ENCODE assay signal across 24 mouse cellular contexts in genomic region chr3:138051431-138051830, GRCm38 (mm10). TPM values are rescaled to one million over a fixed set of nuclear protein-coding genes. Genes with fewer than 3 reads are reported as not detected.
DNase-seq lines count a peak whose midpoint lies in the region; ATAC-seq lines count a peak whose summit lies in the region.
"Had no signal": no experiment of that assay in that cellular context is flagged by ENCODE, and none has a peak within 500 bp of the region (broad histone marks: within the 10 kb centered on the region; RNA-seq: fewer than 3 reads in every experiment).

No protein-coding gene starts in this region.

- no peaks in the 10 kb centered on the region for H3K36me3 ChIP-seq in heart, embryonic 10.5 days
- H3K36me3 ChIP-seq in hindbrain, embryonic 11.5 days (ENCODE audit: control insufficient read depth, insufficient read depth, low read length), result no peaks in the 10 kb centered on the region
- H3K36me3 ChIP-seq in forebrain, embryonic 13.5 days (ENCODE audit: poor library complexity, severe bottlenecking), result no peaks in the 10 kb centered on the region
- H3K36me3 ChIP-seq: embryonic facial prominence, embryonic 10.5 days; embryonic facial prominence, embryonic 12.5 days had no signal

- H3K27ac ChIP-seq in heart, embryonic 10.5 days, result 0 out of 2 replicates have a peak overlapping the region, but pooled peaks have one; percentile 19
- H3K27ac ChIP-seq in hindbrain, embryonic 11.5 days (ENCODE audit: low read depth, low read length), result no peak overlapping the region
- H3K27ac ChIP-seq in forebrain, embryonic 13.5 days, result no peak overlapping the region
- H3K27ac ChIP-seq: embryonic facial prominence, embryonic 10.5 days; embryonic facial prominence, embryonic 12.5 days had no signal

- WGBS in heart, embryonic 10.5 days, result 73% methylated on average over 3 of the region's 3 CpGs
- 75% methylated on average over 3 of the region's 3 CpGs for WGBS in hindbrain, embryonic 11.5 days
- WGBS in forebrain, embryonic 13.5 days, result 79% methylated on average over 3 of the region's 3 CpGs

- H3K4me3 ChIP-seq in heart, embryonic 10.5 days, result no peak overlapping the region
- H3K4me3 ChIP-seq in hindbrain, embryonic 11.5 days (ENCODE audit: low read depth, low read length), result no peak overlapping the region
- no peak overlapping the region for H3K4me3 ChIP-seq in forebrain, embryonic 13.5 days
- H3K4me3 ChIP-seq: embryonic facial prominence, embryonic 10.5 days; embryonic facial prominence, embryonic 12.5 days had no signal

- no peaks in the 10 kb centered on the region for H3K9me3 ChIP-seq in heart, embryonic 10.5 days
- H3K9me3 ChIP-seq in hindbrain, embryonic 11.5 days (ENCODE audit: control insufficient read depth, low read length), result no peaks in the 10 kb centered on the region
- no peaks in the 10 kb centered on the region for H3K9me3 ChIP-seq in forebrain, embryonic 13.5 days (replicated peaks)
- H3K9me3 ChIP-seq: embryonic facial prominence, embryonic 10.5 days; embryonic facial prominence, embryonic 12.5 days had no signal

- no peak for ATAC-seq in hindbrain, embryonic 11.5 days (ENCODE audit: low FRiP score)
- no peak for ATAC-seq in forebrain, embryonic 13.5 days
- ATAC-seq: activated CD4-positive, CD25-positive, alpha-beta regulatory T cell, adult 4 months; forebrain, embryonic 14.5 days; forebrain, embryonic 16.5 days; Patski had no signal

- H3K4me1 ChIP-seq in heart, embryonic 10.5 days, result peaks cover 25% of the 10 kb centered on the region
- no peaks in the 10 kb centered on the region for H3K4me1 ChIP-seq in hindbrain, embryonic 11.5 days (replicated peaks; ENCODE audit: control insufficient read depth, insufficient read depth, low read length)
- H3K4me1 ChIP-seq in forebrain, embryonic 13.5 days, result no peaks in the 10 kb centered on the region

- no peak overlapping the region for H3K9ac ChIP-seq in hindbrain, embryonic 11.5 days (ENCODE audit: low read depth, low read length)
- H3K9ac ChIP-seq in forebrain, embryonic 13.5 days, result no peak overlapping the region
- H3K9ac ChIP-seq: embryonic facial prominence, embryonic 12.5 days had no signal

- H3K27me3 ChIP-seq in heart, embryonic 10.5 days (ENCODE audit: insufficient read depth, poor library complexity, severe bottlenecking), result no peaks in the 10 kb centered on the region
- H3K27me3 ChIP-seq in hindbrain, embryonic 11.5 days (ENCODE audit: control insufficient read depth, insufficient read depth, low read length), result no peaks in the 10 kb centered on the region
- H3K27me3 ChIP-seq in forebrain, embryonic 13.5 days, result no peaks in the 10 kb centered on the region
- H3K27me3 ChIP-seq: embryonic facial prominence, embryonic 12.5 days; Patski had no signal

- no peak for DNase-seq in heart, embryonic 10.5 days (ENCODE audit: low spot score)
- DNase-seq in heart, adult 8-10 months (ENCODE audit: low spot score), result no peak
- peak; percentile 49 for DNase-seq in 3134 (ENCODE audit: extremely low read depth, insufficient read length, low spot score)
- peak; percentile 59 for DNase-seq in 3T3-L1 (ENCODE audit: low read depth, low spot score)
- DNase-seq in hindbrain, embryonic 11.5 days (ENCODE audit: low spot score), result no peak
- DNase-seq: adrenal gland, adult 8-10 months; adrenal gland, postnatal 14 days; adrenal gland, postnatal 36 days; cerebellum, adult 11-12 months; cerebellum, adult 2 months; cerebellum, adult 9-10 months; cerebellum, postnatal 10 days; cerebellum, postnatal 25 days had no signal

- no peak overlapping the region for H3K4me2 ChIP-seq in hindbrain, embryonic 11.5 days (replicated peaks; ENCODE audit: low read depth, low read length)
- no peak overlapping the region for H3K4me2 ChIP-seq in forebrain, embryonic 13.5 days
- H3K4me2 ChIP-seq: embryonic facial prominence, embryonic 12.5 days had no signal

RNA-seq across cellular contexts. Expression of gene 1110002E22Rik, which starts 13.4 kb away (rescaled TPM):
- 3.2 and 6.8 TPM in 2 replicates for polyA plus RNA-seq in heart, embryonic 10.5 days (2016; fragmentation: Nextera tagmentation; extraction: Ambion mirVana)
- 10 to 100 TPM; 40.6 to 58.5 (median 50.8) TPM for total RNA-seq in heart, adult 8-10 months (2022)
- 0.17 and 0.20 TPM in 2 replicates for polyA plus RNA-seq in hindbrain, embryonic 11.5 days (2014; fragmentation: Nextera tagmentation; extraction: Ambion mirVana)
- polyA plus RNA-seq in forebrain, embryonic 13.5 days (2015; fragmentation: Nextera tagmentation; extraction: Ambion mirVana), result 0.05 and 0.08 TPM in 2 replicates
- polyA plus RNA-seq: activated CD4-positive, CD25-positive, alpha-beta regulatory T cell, adult 4 months; forebrain, embryonic 11.5 days had no signal

RNA-seq across cellular contexts. Expression of gene Gm5105, which starts 15.8 kb away (rescaled TPM):
- 0.20 TPM in 1 of 2 replicates, not detected in the other for polyA plus RNA-seq in heart, embryonic 10.5 days (2016; fragmentation: Nextera tagmentation; extraction: Ambion mirVana)
- 1 to 10 TPM in 2 of 4 experiments, under 1 TPM in 2; 0.76 to 1.6 (median 1.1) TPM for total RNA-seq in heart, adult 8-10 months (2022)
- polyA plus RNA-seq in hindbrain, embryonic 11.5 days (2014; fragmentation: Nextera tagmentation; extraction: Ambion mirVana), result not detected in 2 replicates
- not detected in 2 replicates for polyA plus RNA-seq in forebrain, embryonic 13.5 days (2015; fragmentation: Nextera tagmentation; extraction: Ambion mirVana)
- total RNA-seq: adrenal gland, adult 18-20 months; adrenal gland, postnatal 14 days; adrenal gland, postnatal 36 days; ES-E14; MEL had no signal
- polyA plus RNA-seq: activated CD4-positive, CD25-positive, alpha-beta regulatory T cell, adult 4 months; embryonic facial prominence, embryonic 10.5 days; embryonic facial prominence, embryonic 12.5 days; forebrain, embryonic 11.5 days; forebrain, embryonic 14.5 days had no signal

Comparison
In these comparisons a context has a peak if more than half of its experiments do, and no peak if none do; other contexts are left out.
1. DNase-seq: peak in 3134 (single experiment) and 3T3-L1 (single experiment); none in heart, embryonic 10.5 days (single experiment), heart, adult 8-10 months (single experiment) and hindbrain, embryonic 11.5 days (single experiment).